Mouse (Mus musculus): ENCODE data around the gene Tuba1b. TPM values are rescaled to one million over a fixed set of nuclear protein-coding genes. Genes with fewer than 3 reads are reported as not detected.
A peak's percentile ranks its signal among the peaks of the same experiment; 100 is the strongest.

Tuba1b gene
- polyA plus RNA-seq, 1 experiment from 2014 or later: 1,374 TPM

DNA sequence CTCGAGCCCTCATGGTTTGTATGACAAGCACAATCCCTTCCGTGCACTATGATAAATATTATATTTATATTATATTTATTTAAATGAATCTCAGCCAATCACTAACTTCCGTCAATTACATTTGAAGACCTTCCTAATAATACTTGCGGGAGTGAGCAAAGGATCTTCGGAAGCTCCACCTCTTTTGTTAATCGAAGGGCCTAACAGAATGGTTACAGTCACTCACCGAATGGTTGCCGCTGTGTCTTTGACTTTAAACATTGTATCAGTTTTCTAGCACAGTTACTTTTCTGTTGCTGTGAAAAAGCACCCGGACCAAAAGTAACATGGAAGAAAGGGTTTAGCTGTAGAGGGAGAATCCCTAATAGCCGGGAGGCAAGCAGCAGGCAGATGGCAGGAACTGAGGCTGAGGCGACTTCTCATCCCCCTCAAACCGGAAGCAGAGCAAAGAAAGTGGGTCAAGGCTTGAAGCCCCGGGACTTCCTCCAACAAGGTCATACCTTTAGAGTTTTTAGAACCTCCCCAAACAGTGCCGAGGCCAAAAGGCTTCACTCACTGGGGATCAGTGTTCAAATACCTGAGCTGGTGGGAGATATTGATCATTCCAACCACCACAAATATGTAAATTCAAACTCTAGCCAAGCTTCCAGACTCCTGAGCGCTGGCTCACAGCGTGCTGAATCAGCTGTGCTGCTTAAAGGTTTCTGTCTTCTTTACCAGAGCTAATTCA, 35.2 kb upstream of the Tuba1b start:
- Histone ChIP-seq H3K4me2 (no peak overlapping the region), H3K36me3 (no peaks in the 10 kb centered on the region), H3K4me3 (no peak overlapping the region), H3K9me3 (no peaks in the 10 kb centered on the region), H3K27ac (peak overlapping the region; percentile 62), H3K27me3 (no peaks in the 10 kb centered on the region), H3K4me1 (peaks cover 16% of the 10 kb centered on the region), H3K9ac (no peak overlapping the region)
- WGBS: 25% methylated on average over 16 of the region's 16 CpGs
- ATAC-seq (ENCODE audit: insufficient number of reproducible peaks, low FRiP score, low TSS enrichment, low read depth): no peak

- peaks cover 16% of the 10 kb centered on the region for H3K4me1 ChIP-seq
- ATAC-seq (ENCODE audit: insufficient number of reproducible peaks, low FRiP score, low TSS enrichment, low read depth): no peak
- no peaks in the 10 kb centered on the region for H3K36me3 ChIP-seq
- H3K9ac ChIP-seq: no peak overlapping the region
- no peaks in the 10 kb centered on the region for H3K9me3 ChIP-seq
- no peaks in the 10 kb centered on the region for H3K27me3 ChIP-seq
- 22% methylated on average over 12 of the region's 12 CpGs for WGBS
- H3K27ac ChIP-seq: peak overlapping the region; percentile 51
- no peak overlapping the region for H3K4me2 ChIP-seq
- H3K4me3 ChIP-seq: no peak overlapping the region
These were observed 34.5 kb upstream of the Tuba1b start for GRCm38 (mm10) chr15:98968701-98969371.

- Histone ChIP-seq H3K9ac (no peak overlapping the region), H3K4me1 (peaks cover 5% of the 10 kb centered on the region), H3K4me2 (no peak overlapping the region), H3K36me3 (no peaks in the 10 kb centered on the region), H3K27me3 (no peaks in the 10 kb centered on the region), H3K9me3 (no peaks in the 10 kb centered on the region), H3K27ac (no peak overlapping the region), H3K4me3 (no peak overlapping the region)
- 83% methylated on average over 3 of the region's 3 CpGs for WGBS
- ATAC-seq (ENCODE audit: insufficient number of reproducible peaks, low FRiP score, low TSS enrichment, low read depth): no peak
These were observed 25.2 kb upstream of the Tuba1b start for GRCm38 (mm10) chr15:98959531-98959930.

DNA sequence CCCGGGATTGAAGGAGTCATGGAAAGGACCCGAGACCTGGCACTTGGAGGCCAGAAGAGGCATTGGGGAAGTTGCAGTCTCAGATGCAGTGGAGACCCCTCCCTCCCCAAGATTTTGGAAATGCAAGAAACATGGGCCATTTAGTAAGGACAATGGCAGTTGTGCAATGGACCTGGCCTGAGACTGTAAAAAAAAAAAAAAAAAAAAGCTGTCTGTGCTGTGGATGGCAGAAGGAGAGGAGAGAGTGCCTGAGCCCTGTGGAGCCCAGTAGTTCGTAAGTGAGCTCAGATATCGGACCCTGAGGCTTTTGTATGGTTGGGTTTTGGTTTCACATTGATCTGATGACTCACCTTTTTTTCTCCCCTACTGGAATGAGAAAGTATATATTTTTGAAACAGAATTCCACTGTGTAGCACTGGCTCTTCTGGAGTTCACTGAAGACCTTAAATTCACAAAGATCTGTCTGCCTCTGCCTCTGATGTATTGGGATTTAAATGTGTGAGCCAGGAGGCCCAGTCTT, 24.6 kb upstream of the Tuba1b start:
- Histone ChIP-seq H3K9me3 (no peaks in the 10 kb centered on the region), H3K4me2 (no peak overlapping the region), H3K27ac (no peak overlapping the region), H3K9ac (no peak overlapping the region), H3K4me1 (peaks cover 7% of the 10 kb centered on the region), H3K4me3 (no peak overlapping the region), H3K36me3 (no peaks in the 10 kb centered on the region), H3K27me3 (no peaks in the 10 kb centered on the region)
- no peak for ATAC-seq (ENCODE audit: insufficient number of reproducible peaks, low FRiP score, low TSS enrichment, low read depth)
- 83% methylated on average over 4 of the region's 4 CpGs for WGBS

DNA sequence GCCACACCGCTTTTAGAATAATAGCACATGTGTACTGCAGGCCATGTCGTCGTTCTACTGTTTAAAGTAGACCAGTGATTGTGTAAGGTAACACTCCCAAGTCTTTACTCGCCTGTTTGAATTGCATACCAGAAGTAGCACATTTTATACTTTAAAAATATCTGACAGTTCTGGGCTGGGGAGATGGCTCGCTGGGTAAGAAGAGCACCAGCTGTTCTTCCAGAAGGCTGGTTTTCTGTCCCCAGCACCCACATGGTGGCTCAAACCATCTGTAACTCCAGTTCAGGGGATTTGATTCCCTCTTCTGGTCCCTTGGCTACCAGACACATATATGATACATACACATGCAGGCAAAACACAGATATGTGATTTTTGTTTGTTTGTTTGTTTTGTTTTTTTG, 23.1 kb upstream of the Tuba1b start:
- ATAC-seq (ENCODE audit: insufficient number of reproducible peaks, low FRiP score, low TSS enrichment, low read depth): no peak
- peaks cover 9% of the 10 kb centered on the region for H3K4me1 ChIP-seq
- H3K9me3 ChIP-seq: no peaks in the 10 kb centered on the region
- no peaks in the 10 kb centered on the region for H3K36me3 ChIP-seq
- H3K4me2 ChIP-seq: no peak overlapping the region
- WGBS: 75% methylated on average over 5 of the region's 5 CpGs
- H3K27me3 ChIP-seq: no peaks in the 10 kb centered on the region
- H3K4me3 ChIP-seq: no peak overlapping the region
- H3K27ac ChIP-seq: no peak overlapping the region
- no peak overlapping the region for H3K9ac ChIP-seq

- H3K4me1 ChIP-seq: peaks cover 16% of the 10 kb centered on the region
- H3K27ac ChIP-seq: no peak overlapping the region
- H3K9ac ChIP-seq: no peak overlapping the region
- H3K36me3 ChIP-seq: peaks cover 2% of the 10 kb centered on the region; the same call in 1 of the 2 replicates
- ATAC-seq (ENCODE audit: insufficient number of reproducible peaks, low FRiP score, low TSS enrichment, low read depth): no peak
- 88% methylated on average over 4 of the region's 4 CpGs for WGBS
- no peaks in the 10 kb centered on the region for H3K9me3 ChIP-seq
- no peaks in the 10 kb centered on the region for H3K27me3 ChIP-seq
- H3K4me2 ChIP-seq: no peak overlapping the region
- no peak overlapping the region for H3K4me3 ChIP-seq
These were observed 21.6 kb upstream of the Tuba1b start for GRCm38 (mm10) chr15:98956000-98956399.

GRCm38 (mm10) chr15:98955324-98955723, 21.0 kb upstream of the Tuba1b start:
- WGBS: 81% methylated on average over 4 of the region's 4 CpGs
- no peaks in the 10 kb centered on the region for H3K27me3 ChIP-seq
- peaks cover 3% of the 10 kb centered on the region; the same call in 1 of the 2 replicates for H3K36me3 ChIP-seq
- no peak for ATAC-seq (ENCODE audit: insufficient number of reproducible peaks, low FRiP score, low TSS enrichment, low read depth)
- H3K4me3 ChIP-seq: no peak overlapping the region
- H3K4me1 ChIP-seq: peaks cover 16% of the 10 kb centered on the region
- H3K27ac ChIP-seq: no peak overlapping the region
- H3K9me3 ChIP-seq: no peaks in the 10 kb centered on the region
- H3K9ac ChIP-seq: no peak overlapping the region
- H3K4me2 ChIP-seq: no peak overlapping the region

- no peak for ATAC-seq (ENCODE audit: insufficient number of reproducible peaks, low FRiP score, low TSS enrichment, low read depth)
- 29% methylated on average over 14 of the region's 14 CpGs for WGBS
- Histone ChIP-seq H3K4me1 (peaks cover 16% of the 10 kb centered on the region), H3K4me3 (peak overlapping the region; percentile 15; the same call in 1 of the 2 replicates), H3K4me2 (peak overlapping the region; percentile 27; the same call in 1 of the 2 replicates), H3K9ac (no peak overlapping the region), H3K27ac (peak overlapping the region; percentile 74), H3K36me3 (peaks cover 5% of the 10 kb centered on the region; the same call in 1 of the 2 replicates), H3K27me3 (no peaks in the 10 kb centered on the region), H3K9me3 (no peaks in the 10 kb centered on the region)
These were observed 20.3 kb upstream of the Tuba1b start for GRCm38 (mm10) chr15:98954425-98955253.

- peak within 1 kb of the TSS; percentile 55 for H3K4me2 ChIP-seq
- peak within 1 kb of the TSS; percentile 83 for H3K4me3 ChIP-seq
- 5% methylated on average over 28 of the region's 28 CpGs for WGBS
- no peaks in the 10 kb centered on the region for H3K27me3 ChIP-seq
- H3K36me3 ChIP-seq: peaks cover 9% of the 10 kb centered on the region; the same call in 1 of the 2 replicates
- H3K9ac ChIP-seq: peak within 1 kb of the TSS; percentile 95
- H3K4me1 ChIP-seq: peaks cover 16% of the 10 kb centered on the region
- peak; percentile 98 for ATAC-seq (ENCODE audit: insufficient number of reproducible peaks, low FRiP score, low TSS enrichment, low read depth)
- H3K9me3 ChIP-seq: no peaks in the 10 kb centered on the region
- peak within 1 kb of the TSS; percentile 98 for H3K27ac ChIP-seq
These were observed 19.3 kb upstream of the Tuba1b start, which contains the start of the genes Gm49450 and Tuba1a for GRCm38 (mm10) chr15:98953401-98954356. TSS of gene Gm49450 (minus strand) at chr15:98953551. TSS of gene Tuba1a (minus strand) at chr15:98953703.

DNA sequence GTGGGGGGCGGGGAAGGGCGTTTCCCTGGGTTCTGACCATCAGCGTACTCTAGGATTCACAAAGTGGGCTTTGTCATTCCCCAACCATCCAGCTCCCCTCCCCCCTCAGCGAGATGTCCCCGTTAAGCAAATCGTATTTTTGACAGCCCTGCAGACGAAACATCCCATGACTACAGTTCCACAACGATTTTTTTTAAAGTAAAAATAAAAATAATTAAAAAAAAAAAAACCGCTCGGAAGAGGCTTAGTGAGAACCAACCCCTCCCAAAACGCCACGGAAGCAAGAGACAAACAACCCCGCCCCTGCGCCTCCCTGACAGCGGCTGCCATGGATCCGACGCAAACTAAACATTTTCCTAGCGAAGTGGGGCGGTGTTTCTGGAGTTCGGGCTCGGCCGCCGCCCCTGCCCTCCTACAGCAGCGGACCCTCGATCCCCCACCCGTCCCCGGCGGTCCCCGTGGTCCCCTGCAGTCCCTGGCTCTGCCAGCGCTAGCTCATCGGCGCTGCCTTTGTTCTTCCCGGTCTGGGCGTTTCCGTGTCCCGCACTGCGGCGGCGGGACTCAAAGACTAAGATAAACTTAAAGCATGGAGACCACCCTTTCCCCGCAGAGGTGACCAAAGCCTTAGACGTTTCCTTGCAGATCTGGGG, 18.5 kb upstream of the Tuba1b start:
- peak overlapping the region; percentile 95 for H3K9ac ChIP-seq
- peaks cover 16% of the 10 kb centered on the region for H3K4me1 ChIP-seq
- H3K27ac ChIP-seq: peak overlapping the region; percentile 98
- H3K27me3 ChIP-seq: no peaks in the 10 kb centered on the region
- peaks cover 9% of the 10 kb centered on the region; the same call in 1 of the 2 replicates for H3K36me3 ChIP-seq
- WGBS: under 1% methylated on average over 41 of the region's 41 CpGs
- H3K4me2 ChIP-seq: peak overlapping the region; percentile 55
- peak; percentile 70 for ATAC-seq (ENCODE audit: insufficient number of reproducible peaks, low FRiP score, low TSS enrichment, low read depth)
- peak overlapping the region; percentile 83 for H3K4me3 ChIP-seq
- no peaks in the 10 kb centered on the region for H3K9me3 ChIP-seq

Data from limb, embryonic 15.5 days (tissue).